Mouse (Mus musculus) small intestine, adult 2 months (tissue): ENCODE data around the gene AA467197. TPM values are rescaled to one million over a fixed set of nuclear protein-coding genes. Genes with fewer than 3 reads are reported as not detected.

Experiments
- H3K27ac ChIP-seq: fragments of 200-500 bp; 2 replicates; pipeline ENCODE4 v1.5.1; 2012; ENCODE audit warnings: low read depth, low read length, control low read depth, inconsistent platforms; ENCODE audit not compliant: insufficient read depth
- H3K27me3 ChIP-seq: fragments of 200-500 bp; 2 replicates; pipeline ENCODE4 v1.6.1; 2012; ENCODE audit warnings: mild to moderate bottlenecking, moderate library complexity, low read length, inconsistent platforms; ENCODE audit not compliant: control insufficient read depth, insufficient read depth
- H3K36me3 ChIP-seq: fragments of 200-500 bp; 2 replicates; pipeline ENCODE4 v1.6.1; 2012; ENCODE audit warnings: mild to moderate bottlenecking, low read length, control low read depth, inconsistent platforms; ENCODE audit not compliant: control insufficient read depth, insufficient read depth
- H3K4me1 ChIP-seq: fragments of 200-500 bp; 2 replicates; pipeline ENCODE4 v1.6.1; 2012; ENCODE audit warnings: low read length, inconsistent platforms, mixed read lengths; ENCODE audit not compliant: control insufficient read depth, insufficient read depth, insufficient read length
- H3K4me3 ChIP-seq: fragments of 200-500 bp; 2 replicates; pipeline ENCODE4 v1.5.1; 2012; ENCODE audit warnings: low read depth, mild to moderate bottlenecking, control low read depth, inconsistent platforms, low read length, moderate library complexity
- CTCF ChIP-seq: fragments of 200-500 bp; IDR thresholded peaks from 2 replicates; pipeline ENCODE4 v1.5.1; 2012; ENCODE audit warnings: low read depth, mild to moderate bottlenecking, control low read depth, inconsistent platforms, low read length, moderate library complexity, mixed read lengths; ENCODE audit not compliant: insufficient replicate concordance, insufficient read length; ENCODE audit errors: extremely low read depth
- POLR2A ChIP-seq: fragments of 200-500 bp; IDR thresholded peaks from 2 replicates; pipeline ENCODE4 v1.6.1; 2012; ENCODE audit warnings: low read depth, mild to moderate bottlenecking, control low read depth, inconsistent platforms, low read length, moderate library complexity
- WGBS: fragments of 180-500 bp; shearing (Covaris S2); methylation state at CpG from one replicate; pipeline ENCODE4 v1.1.7; 2018; 5-methylcytosine and 5-hydroxymethylcytosine counted together
- polyA plus RNA-seq: library from polyadenylated mRNA; depleted of rRNA; stranded (reverse); fragments of >200 nt; gene quantifications from 2 replicates; pipeline ENCODE4 v1.2.3, GENCODE M21; 2012

The AA467197 gene
- polyA plus RNA-seq, 1 experiment = 9.7 TPM

DNA sequence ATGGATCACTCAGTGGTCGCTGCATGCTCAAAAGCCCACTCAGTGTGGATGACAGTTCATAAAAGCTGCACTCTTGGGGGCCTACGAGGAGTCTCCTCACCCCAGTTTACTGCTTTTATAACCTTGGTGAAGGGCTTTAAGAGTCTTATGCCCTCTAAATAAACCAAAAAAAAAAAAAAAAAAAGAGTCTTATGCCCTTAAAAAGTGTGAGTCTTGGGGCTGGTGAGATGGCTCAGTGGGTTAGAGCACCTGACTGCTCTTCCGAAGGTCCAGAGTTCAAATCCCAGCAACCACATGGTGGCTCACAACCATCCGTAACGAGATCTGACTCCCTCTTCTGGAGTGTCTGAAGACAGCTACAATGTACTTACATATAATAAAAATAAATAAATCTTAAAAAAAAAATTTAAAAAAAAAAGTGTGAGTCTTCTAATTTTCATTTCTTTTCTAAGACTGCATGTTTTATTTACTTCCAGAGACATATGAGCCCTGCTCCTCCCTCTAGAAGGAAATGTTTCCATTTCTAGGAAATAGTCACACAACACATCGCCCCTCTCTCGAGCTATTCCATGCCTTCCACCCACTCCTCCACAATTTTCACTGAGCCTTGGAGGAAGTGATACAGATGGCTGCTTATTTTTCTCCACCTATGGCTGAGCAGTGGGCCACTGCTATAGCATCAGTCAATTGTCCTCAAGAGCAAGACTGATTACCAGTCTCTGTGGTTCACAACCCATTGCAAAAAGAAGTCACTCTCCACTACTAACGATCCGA, 15.3 kb upstream of the AA467197 start:
- TF ChIP-seq POLR2A (no peak), CTCF (no peak)
- Histone ChIP-seq H3K27me3 (no peaks in the 10 kb centered on the region), H3K4me1 (no peaks in the 10 kb centered on the region), H3K27ac (no peak overlapping the region), H3K36me3 (no peaks in the 10 kb centered on the region), H3K4me3 (no peak overlapping the region)
- 78% methylated on average over 9 of the region's 9 CpGs for WGBS

DNA sequence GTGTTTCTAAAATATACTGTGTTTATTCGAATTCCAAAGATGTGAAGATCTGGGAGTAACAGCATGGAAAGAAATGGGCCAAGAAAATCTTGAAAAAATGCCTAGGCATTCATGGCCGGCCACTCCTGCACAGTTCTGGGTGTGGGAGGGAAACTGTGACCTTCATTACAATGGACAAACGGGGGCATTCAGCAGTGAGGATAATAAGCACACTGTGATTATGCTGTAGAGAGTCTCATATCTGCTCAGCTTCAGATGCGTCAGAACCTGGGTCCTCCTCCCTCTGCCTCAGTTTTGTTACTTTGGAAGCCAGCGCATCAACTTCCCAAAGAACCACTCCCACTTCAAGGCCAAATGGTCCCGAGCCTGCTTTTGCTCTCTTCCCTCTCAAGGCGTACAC, 10.9 kb upstream of the AA467197 start:
- no peak for TF ChIP-seq CTCF
- no peak for TF ChIP-seq POLR2A

DNA sequence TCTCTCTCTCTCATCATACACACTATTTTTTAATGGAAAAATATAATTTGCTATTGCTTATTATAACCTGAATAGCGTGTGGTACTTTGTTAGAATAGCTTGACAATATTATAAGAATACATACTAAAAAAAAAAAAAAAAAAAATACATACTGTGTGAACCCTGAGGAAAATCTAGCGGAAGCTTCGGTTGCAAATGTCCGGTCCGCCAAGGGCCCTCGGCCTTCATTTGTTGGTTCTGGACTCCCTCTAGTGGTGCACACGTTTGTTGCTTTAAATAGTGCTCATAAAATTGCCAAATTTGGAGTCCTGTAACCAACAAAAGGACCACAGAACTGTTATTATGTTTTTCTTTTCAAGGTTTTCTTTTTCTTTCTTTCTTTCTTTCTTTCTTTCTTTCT, 7.8 kb upstream of the AA467197 start:
- Histone ChIP-seq H3K36me3 (peaks cover 8% of the 10 kb centered on the region), H3K27ac (no peak overlapping the region), H3K4me1 (peaks cover 3% of the 10 kb centered on the region; the same call in 1 of the 2 replicates), H3K4me3 (no peak overlapping the region), H3K27me3 (no peaks in the 10 kb centered on the region)
- 0% methylated on average over 7 of the region's 7 CpGs for WGBS
- TF ChIP-seq POLR2A (no peak), CTCF (peak; percentile 87; the same call in 1 of the 2 replicates)

More for the DNA sequence above, 10.9 kb upstream of the AA467197 start:
- Histone ChIP-seq H3K27me3 (no peaks in the 10 kb centered on the region), H3K4me3 (no peak overlapping the region), H3K4me1 (no peaks in the 10 kb centered on the region), H3K36me3 (no peaks in the 10 kb centered on the region), H3K27ac (no peak overlapping the region)
- 48% methylated on average over 7 of the region's 7 CpGs for WGBS

DNA sequence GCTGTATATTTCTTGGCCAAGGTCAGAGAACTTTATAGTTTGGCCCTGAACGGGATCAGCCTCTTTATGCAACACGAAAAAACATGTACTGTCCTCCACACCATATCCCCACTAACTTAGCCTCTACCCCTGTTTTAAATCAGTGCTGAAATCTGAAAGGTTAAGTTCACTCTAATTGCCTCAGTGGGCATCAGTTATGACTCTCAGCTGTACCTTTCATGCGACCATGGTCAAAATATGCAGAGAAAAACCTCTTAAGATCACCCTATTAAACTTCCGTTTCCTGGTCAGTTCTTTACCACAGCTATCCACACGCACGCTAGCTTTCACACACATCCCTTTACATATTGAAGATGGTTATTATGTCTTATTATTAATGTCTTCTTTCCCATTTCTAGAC, 6.9 kb upstream of the AA467197 start:
- Histone ChIP-seq H3K4me1 (peaks cover 3% of the 10 kb centered on the region; the same call in 1 of the 2 replicates), H3K36me3 (peaks cover 8% of the 10 kb centered on the region), H3K27me3 (no peaks in the 10 kb centered on the region), H3K4me3 (no peak overlapping the region), H3K27ac (no peak overlapping the region)
- WGBS = 38% methylated on average over 6 of the region's 6 CpGs
- TF ChIP-seq CTCF (no peak), POLR2A (no peak)

DNA sequence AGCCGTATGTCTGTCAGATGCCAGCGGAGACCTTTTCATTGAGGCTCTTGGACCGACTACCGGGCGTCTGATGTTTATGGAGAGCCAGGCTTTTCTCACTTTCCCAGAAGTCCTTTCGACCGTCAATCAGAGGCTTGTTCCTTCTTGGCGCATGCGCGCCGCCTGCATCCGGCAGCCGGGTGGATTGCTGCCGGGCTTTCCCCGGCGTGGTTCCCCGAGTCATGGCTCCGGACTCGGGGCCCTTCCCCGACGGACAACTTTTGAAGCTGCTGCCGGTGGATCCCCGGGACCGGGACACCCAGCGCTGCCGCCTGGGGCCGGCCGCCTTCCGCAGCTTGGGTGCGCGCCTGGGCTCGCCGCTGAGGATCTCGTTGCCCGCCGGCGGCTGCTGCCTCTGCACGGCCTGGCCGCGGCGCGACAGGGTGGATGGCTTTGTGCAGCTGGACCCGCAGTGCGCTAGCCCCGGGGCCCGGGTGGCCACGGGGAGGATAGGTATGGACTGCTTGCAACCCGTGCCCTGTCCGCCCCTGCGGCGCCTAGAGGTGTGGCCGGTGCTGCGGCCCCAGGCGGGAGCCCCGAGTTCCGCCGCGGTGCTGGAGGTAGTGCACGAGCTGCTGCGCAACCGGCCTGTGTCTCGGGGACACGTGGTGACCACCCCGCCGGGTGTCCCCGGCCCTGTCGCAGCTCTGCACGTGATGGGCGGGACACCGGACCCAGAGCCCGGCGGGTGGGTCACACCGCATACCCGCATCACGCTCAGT, 6.1 kb upstream of the AA467197 start:
- TF ChIP-seq POLR2A = peak; percentile 76
- TF ChIP-seq CTCF = no peak
- H3K27ac ChIP-seq = peak overlapping the region; percentile 23
- H3K4me3 ChIP-seq = peak overlapping the region; percentile 97
- H3K36me3 ChIP-seq = peaks cover 8% of the 10 kb centered on the region
- no peaks in the 10 kb centered on the region for H3K27me3 ChIP-seq
- WGBS = under 1% methylated on average over 75 of the region's 75 CpGs
- peaks cover 3% of the 10 kb centered on the region; the same call in 1 of the 2 replicates for H3K4me1 ChIP-seq

DNA sequence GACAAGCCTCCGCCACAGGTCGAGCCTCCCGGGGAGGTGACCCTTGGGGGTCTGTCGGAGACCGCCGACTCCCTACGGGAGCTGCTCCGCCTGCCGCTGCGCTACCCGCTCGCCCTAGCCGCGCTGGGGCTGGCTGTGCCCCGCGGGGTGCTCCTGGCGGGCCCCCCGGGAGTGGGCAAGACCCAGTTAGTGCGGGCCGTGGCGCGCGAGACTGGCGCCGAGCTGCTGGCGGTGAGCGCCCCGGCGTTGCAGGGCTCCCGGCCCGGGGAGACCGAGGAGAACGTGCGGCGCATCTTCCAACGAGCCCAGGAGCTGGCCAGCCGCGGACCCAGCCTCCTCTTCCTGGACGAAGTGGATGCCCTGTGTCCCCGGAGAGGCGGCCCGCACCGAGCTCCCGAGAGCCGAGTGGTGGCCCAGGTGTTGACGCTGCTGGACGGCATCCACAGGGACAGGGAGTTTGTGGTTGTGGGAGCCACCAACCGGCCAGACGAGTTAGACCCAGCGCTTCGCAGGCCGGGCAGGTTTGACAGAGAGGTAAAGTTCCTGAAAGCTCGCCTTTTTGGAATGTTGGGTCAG, 5.5 kb upstream of the AA467197 start:
- Histone ChIP-seq H3K27ac (no peak overlapping the region), H3K4me3 (peak overlapping the region; percentile 97), H3K4me1 (peaks cover 3% of the 10 kb centered on the region; the same call in 1 of the 2 replicates), H3K36me3 (peaks cover 8% of the 10 kb centered on the region), H3K27me3 (no peaks in the 10 kb centered on the region)
- WGBS = under 1% methylated on average over 53 of the region's 53 CpGs
- no peak for TF ChIP-seq CTCF
- no peak for TF ChIP-seq POLR2A
